Mouse (Mus musculus): ENCODE measurements around the gene Itpr1. TPM values are rescaled to one million over a fixed set of nuclear protein-coding genes. Genes with fewer than 3 reads are reported as not detected.

Itpr1 gene
- polyA plus RNA-seq, 1 experiment from 2014 or later: 6.5 TPM

- no peaks in the 10 kb centered on the region for H3K9me3 ChIP-seq (replicated peaks; ENCODE audit: control insufficient read depth, low read length)
- no peaks in the 10 kb centered on the region for H3K36me3 ChIP-seq (replicated peaks; ENCODE audit: control insufficient read depth, insufficient read depth, low read depth, low read length)
- no peaks in the 10 kb centered on the region for H3K4me1 ChIP-seq (ENCODE audit: control insufficient read depth, insufficient read depth, low read length)
- H3K27ac ChIP-seq (replicated peaks; ENCODE audit: low read depth, low read length): no peak overlapping the region
- H3K27me3 ChIP-seq (ENCODE audit: control insufficient read depth, insufficient read depth, low read length): no peaks in the 10 kb centered on the region
- ATAC-seq (replicated peaks; ENCODE audit: insufficient number of reproducible peaks, low FRiP score, low TSS enrichment, low read depth) (no peak), DNase-seq (ENCODE audit: low spot score) (no peak)
- 56% methylated on average over 3 of the region's 3 CpGs for WGBS
- no peak overlapping the region for H3K9ac ChIP-seq (replicated peaks; ENCODE audit: low read length)
- no peak overlapping the region for H3K4me2 ChIP-seq (ENCODE audit: low read depth, low read length)
- H3K4me3 ChIP-seq (ENCODE audit: low read depth, low read length): no peak overlapping the region
Observed at GRCm38 (mm10) chr6:108512097-108512496, 299.2 kb downstream of the Itpr1 start.

DNA sequence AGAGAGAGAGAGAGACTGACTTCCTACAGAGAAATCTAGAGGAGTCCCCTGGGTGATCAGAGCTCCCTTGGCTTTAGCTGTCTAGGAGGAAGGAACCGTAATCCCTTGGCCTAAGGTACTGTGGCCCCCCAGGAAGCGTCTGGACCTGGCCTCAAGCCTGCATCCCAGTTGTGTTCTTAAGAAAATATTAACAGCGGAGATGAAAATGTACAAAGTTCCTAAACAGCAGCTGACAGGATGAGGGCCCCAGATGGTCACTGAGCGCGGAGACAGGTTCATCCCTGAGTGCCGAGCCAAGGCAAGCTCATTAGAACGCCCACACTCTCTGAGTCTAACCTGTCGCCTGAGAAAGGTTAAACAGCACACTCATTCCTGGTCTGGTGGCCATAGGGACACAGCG lies 300.1 kb downstream of the Itpr1 start:
- no peak for DNase-seq (ENCODE audit: low spot score)
- no peaks in the 10 kb centered on the region for H3K4me1 ChIP-seq (ENCODE audit: control insufficient read depth, insufficient read depth, low read length)
- WGBS: 90% methylated on average over 9 of the region's 9 CpGs
- no peak overlapping the region for H3K9ac ChIP-seq (replicated peaks; ENCODE audit: low read length)
- no peaks in the 10 kb centered on the region for H3K36me3 ChIP-seq (replicated peaks; ENCODE audit: control insufficient read depth, insufficient read depth, low read depth, low read length)
- H3K4me2 ChIP-seq (ENCODE audit: low read depth, low read length): no peak overlapping the region
- no peak overlapping the region for H3K4me3 ChIP-seq (ENCODE audit: low read depth, low read length)
- no peak overlapping the region for H3K27ac ChIP-seq (replicated peaks; ENCODE audit: low read depth, low read length)
- H3K9me3 ChIP-seq (replicated peaks; ENCODE audit: control insufficient read depth, low read length): no peaks in the 10 kb centered on the region
- H3K27me3 ChIP-seq (ENCODE audit: control insufficient read depth, insufficient read depth, low read length): no peaks in the 10 kb centered on the region
- ATAC-seq (replicated peaks; ENCODE audit: insufficient number of reproducible peaks, low FRiP score, low TSS enrichment, low read depth): no peak

- Histone ChIP-seq H3K9me3 (replicated peaks; ENCODE audit: control insufficient read depth, low read length) (no peaks in the 10 kb centered on the region), H3K4me2 (ENCODE audit: low read depth, low read length) (no peak overlapping the region), H3K27me3 (ENCODE audit: control insufficient read depth, insufficient read depth, low read length) (no peaks in the 10 kb centered on the region), H3K4me1 (ENCODE audit: control insufficient read depth, insufficient read depth, low read length) (no peaks in the 10 kb centered on the region; the same call in 1 of the 2 replicates), H3K9ac (replicated peaks; ENCODE audit: low read length) (no peak overlapping the region), H3K4me3 (ENCODE audit: low read depth, low read length) (no peak overlapping the region), H3K36me3 (replicated peaks; ENCODE audit: control insufficient read depth, insufficient read depth, low read depth, low read length) (no peaks in the 10 kb centered on the region), H3K27ac (replicated peaks; ENCODE audit: low read depth, low read length) (no peak overlapping the region)
- 93% methylated on average over 1 of the region's 1 CpGs for WGBS
- DNase-seq (ENCODE audit: low spot score) (no peak), ATAC-seq (replicated peaks; ENCODE audit: insufficient number of reproducible peaks, low FRiP score, low TSS enrichment, low read depth) (no peak)
Observed at GRCm38 (mm10) chr6:108516248-108516647, 303.4 kb downstream of the Itpr1 start.

DNA sequence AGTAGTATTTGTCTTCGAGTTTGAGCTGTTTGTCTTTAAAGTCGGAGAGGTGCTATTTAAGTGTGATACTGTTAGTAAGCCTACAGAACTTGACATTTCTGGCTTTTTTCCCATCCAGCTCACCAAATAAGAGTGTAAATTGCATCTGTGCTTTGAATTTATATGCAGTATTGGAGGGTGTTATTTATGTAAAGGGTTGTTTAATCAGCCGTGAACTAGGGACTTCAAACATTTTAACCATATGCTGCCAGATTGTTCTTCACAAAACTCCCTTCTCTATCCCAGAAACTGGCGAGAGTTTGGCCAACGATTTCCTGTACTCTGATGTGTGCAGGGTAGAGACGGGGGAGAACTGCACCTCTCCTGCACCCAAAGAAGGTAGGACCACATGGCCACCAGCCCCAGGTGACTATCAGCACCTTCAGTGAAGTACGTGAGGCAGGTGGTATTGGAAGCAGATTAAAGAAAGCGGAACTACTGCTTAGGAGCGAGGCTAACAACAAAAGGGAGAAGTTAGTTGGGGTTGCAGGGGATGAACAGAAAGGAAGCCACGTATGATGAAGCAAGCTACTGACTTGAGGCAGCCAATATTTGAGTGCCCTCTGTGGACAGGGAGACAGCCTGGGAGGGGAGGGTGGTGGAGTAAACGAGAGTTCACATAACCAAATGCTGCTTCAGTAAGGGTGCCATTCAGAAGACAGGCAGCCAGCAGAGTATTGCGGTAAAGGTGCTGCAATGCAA lies 304.5 kb downstream of the Itpr1 start:
- H3K9ac ChIP-seq (replicated peaks; ENCODE audit: low read length): no peak overlapping the region
- H3K4me1 ChIP-seq (ENCODE audit: control insufficient read depth, insufficient read depth, low read length): no peaks in the 10 kb centered on the region; the same call in 1 of the 2 replicates
- no peaks in the 10 kb centered on the region for H3K9me3 ChIP-seq (replicated peaks; ENCODE audit: control insufficient read depth, low read length)
- no peak for ATAC-seq (replicated peaks; ENCODE audit: insufficient number of reproducible peaks, low FRiP score, low TSS enrichment, low read depth)
- no peak for DNase-seq (ENCODE audit: low spot score)
- H3K4me3 ChIP-seq (ENCODE audit: low read depth, low read length): no peak overlapping the region
- 86% methylated on average over 12 of the region's 12 CpGs for WGBS
- H3K27ac ChIP-seq (replicated peaks; ENCODE audit: low read depth, low read length): no peak overlapping the region
- no peak overlapping the region for H3K4me2 ChIP-seq (ENCODE audit: low read depth, low read length)
- no peaks in the 10 kb centered on the region for H3K36me3 ChIP-seq (replicated peaks; ENCODE audit: control insufficient read depth, insufficient read depth, low read depth, low read length)
- no peaks in the 10 kb centered on the region for H3K27me3 ChIP-seq (ENCODE audit: control insufficient read depth, insufficient read depth, low read length)

GRCm38 (mm10) chr6:108517986-108518385 lies 305.1 kb downstream of the Itpr1 start:
- Histone ChIP-seq H3K4me3 (ENCODE audit: low read depth, low read length) (no peak overlapping the region), H3K4me1 (ENCODE audit: control insufficient read depth, insufficient read depth, low read length) (no peaks in the 10 kb centered on the region; the same call in 1 of the 2 replicates), H3K4me2 (ENCODE audit: low read depth, low read length) (no peak overlapping the region), H3K9ac (replicated peaks; ENCODE audit: low read length) (no peak overlapping the region), H3K27ac (replicated peaks; ENCODE audit: low read depth, low read length) (no peak overlapping the region), H3K27me3 (ENCODE audit: control insufficient read depth, insufficient read depth, low read length) (no peaks in the 10 kb centered on the region), H3K9me3 (replicated peaks; ENCODE audit: control insufficient read depth, low read length) (no peaks in the 10 kb centered on the region), H3K36me3 (replicated peaks; ENCODE audit: control insufficient read depth, insufficient read depth, low read depth, low read length) (no peaks in the 10 kb centered on the region)
- DNase-seq (ENCODE audit: low spot score) (no peak), ATAC-seq (replicated peaks; ENCODE audit: insufficient number of reproducible peaks, low FRiP score, low TSS enrichment, low read depth) (no peak)
- WGBS: 89% methylated on average over 1 of the region's 1 CpGs

- 71% methylated on average over 14 of the region's 14 CpGs for WGBS
- H3K27ac ChIP-seq (replicated peaks; ENCODE audit: low read depth, low read length): no peak overlapping the region
- ATAC-seq (replicated peaks; ENCODE audit: insufficient number of reproducible peaks, low FRiP score, low TSS enrichment, low read depth) (no peak), DNase-seq (ENCODE audit: low spot score) (peak; percentile 30)
- no peaks in the 10 kb centered on the region; the same call in 1 of the 2 replicates for H3K4me1 ChIP-seq (ENCODE audit: control insufficient read depth, insufficient read depth, low read length)
- no peak overlapping the region for H3K4me3 ChIP-seq (ENCODE audit: low read depth, low read length)
- no peak overlapping the region for H3K9ac ChIP-seq (replicated peaks; ENCODE audit: low read length)
- H3K27me3 ChIP-seq (ENCODE audit: control insufficient read depth, insufficient read depth, low read length): no peaks in the 10 kb centered on the region
- H3K4me2 ChIP-seq (ENCODE audit: low read depth, low read length): no peak overlapping the region
- no peaks in the 10 kb centered on the region for H3K9me3 ChIP-seq (replicated peaks; ENCODE audit: control insufficient read depth, low read length)
- H3K36me3 ChIP-seq (replicated peaks; ENCODE audit: control insufficient read depth, insufficient read depth, low read depth, low read length): no peaks in the 10 kb centered on the region
Observed at GRCm38 (mm10) chr6:108518552-108518951, 305.7 kb downstream of the Itpr1 start.

DNA sequence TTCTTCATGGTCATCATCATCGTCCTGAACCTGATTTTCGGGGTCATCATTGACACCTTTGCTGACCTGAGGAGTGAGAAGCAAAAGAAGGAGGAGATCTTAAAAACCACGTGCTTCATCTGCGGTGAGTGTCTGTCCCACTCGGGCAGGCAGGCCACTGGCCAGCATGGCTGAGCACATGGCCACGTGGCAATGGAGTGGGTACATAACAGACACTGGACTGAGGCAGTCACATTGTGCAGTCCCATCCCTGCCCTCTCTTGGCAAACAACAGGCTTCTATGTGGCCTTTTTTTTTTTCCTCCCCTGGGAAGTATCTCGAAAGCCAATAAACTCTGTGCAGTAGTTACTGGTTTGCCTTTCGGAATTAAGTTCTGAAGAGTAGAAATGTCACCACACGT lies 306.4 kb downstream of the Itpr1 start:
- ATAC-seq (replicated peaks; ENCODE audit: insufficient number of reproducible peaks, low FRiP score, low TSS enrichment, low read depth) (no peak), DNase-seq (ENCODE audit: low spot score) (no peak)
- H3K36me3 ChIP-seq (replicated peaks; ENCODE audit: control insufficient read depth, insufficient read depth, low read depth, low read length): no peaks in the 10 kb centered on the region
- no peak overlapping the region for H3K4me3 ChIP-seq (ENCODE audit: low read depth, low read length)
- no peak overlapping the region for H3K9ac ChIP-seq (replicated peaks; ENCODE audit: low read length)
- no peaks in the 10 kb centered on the region; the same call in 1 of the 2 replicates for H3K4me1 ChIP-seq (ENCODE audit: control insufficient read depth, insufficient read depth, low read length)
- H3K27ac ChIP-seq (replicated peaks; ENCODE audit: low read depth, low read length): no peak overlapping the region
- no peaks in the 10 kb centered on the region for H3K9me3 ChIP-seq (replicated peaks; ENCODE audit: control insufficient read depth, low read length)
- no peak overlapping the region for H3K4me2 ChIP-seq (ENCODE audit: low read depth, low read length)
- 88% methylated on average over 9 of the region's 9 CpGs for WGBS
- H3K27me3 ChIP-seq (ENCODE audit: control insufficient read depth, insufficient read depth, low read length): no peaks in the 10 kb centered on the region

DNA sequence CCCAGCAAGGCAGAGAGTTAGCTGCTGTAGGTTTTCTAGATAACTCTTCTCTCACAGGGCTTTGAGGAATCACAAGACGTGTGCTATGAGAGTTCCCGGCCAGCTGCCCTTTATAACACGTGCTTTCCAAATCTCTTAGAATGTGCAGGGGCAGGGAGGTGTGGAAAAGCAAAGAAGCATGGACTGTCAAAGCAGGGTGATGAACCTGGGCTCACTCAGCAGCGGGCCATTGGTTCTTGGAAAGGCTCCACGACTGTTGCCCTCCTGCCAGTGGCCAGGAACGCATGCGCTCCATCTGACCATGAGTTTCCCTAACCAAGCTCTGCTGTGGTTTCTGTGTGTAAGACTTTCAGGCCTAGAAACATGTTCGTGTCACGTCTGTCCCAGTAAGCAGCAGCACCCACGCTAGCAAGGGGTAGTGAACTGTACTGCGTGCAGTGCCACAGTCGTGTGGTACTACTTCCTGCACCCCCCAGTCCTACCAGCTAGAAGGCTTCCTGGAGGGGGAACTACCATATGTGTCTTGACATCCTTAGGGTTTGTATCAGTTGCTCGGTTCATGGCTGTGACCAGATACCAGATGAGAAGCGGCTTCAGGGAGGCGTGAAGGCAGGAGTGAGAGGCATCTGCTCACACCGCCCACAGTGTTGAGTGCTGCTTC lies 311.2 kb downstream of the Itpr1 start:
- Histone ChIP-seq H3K36me3 (replicated peaks; ENCODE audit: control insufficient read depth, insufficient read depth, low read depth, low read length) (no peaks in the 10 kb centered on the region), H3K4me1 (ENCODE audit: control insufficient read depth, insufficient read depth, low read length) (no peaks in the 10 kb centered on the region), H3K4me3 (ENCODE audit: low read depth, low read length) (no peak overlapping the region), H3K9me3 (replicated peaks; ENCODE audit: control insufficient read depth, low read length) (no peaks in the 10 kb centered on the region), H3K4me2 (ENCODE audit: low read depth, low read length) (no peak overlapping the region), H3K27ac (replicated peaks; ENCODE audit: low read depth, low read length) (no peak overlapping the region), H3K9ac (replicated peaks; ENCODE audit: low read length) (no peak overlapping the region), H3K27me3 (ENCODE audit: control insufficient read depth, insufficient read depth, low read length) (no peaks in the 10 kb centered on the region)
- 93% methylated on average over 16 of the region's 16 CpGs for WGBS
- DNase-seq (ENCODE audit: low spot score) (no peak), ATAC-seq (replicated peaks; ENCODE audit: insufficient number of reproducible peaks, low FRiP score, low TSS enrichment, low read depth) (no peak)

All from embryonic facial prominence, embryonic 11.5 days (tissue).